Mouse (Mus musculus): ENCODE results near the gene Egln2. TPM values are rescaled to one million over a fixed set of nuclear protein-coding genes. Genes with fewer than 3 reads are reported as not detected.
A peak's percentile ranks its signal among the peaks of the same experiment; 100 is the strongest.

Gene Egln2
- polyA plus RNA-seq, 1 experiment from 2014 or later = 77.7 TPM

- H3K27ac ChIP-seq = no peak overlapping the region
- H3K27me3 ChIP-seq = no peaks in the 10 kb centered on the region
- H3K9ac ChIP-seq = no peak overlapping the region
- peaks cover 97% of the 10 kb centered on the region for H3K36me3 ChIP-seq
- peaks cover 10% of the 10 kb centered on the region for H3K4me1 ChIP-seq
- no peak overlapping the region for H3K4me3 ChIP-seq
- no peak overlapping the region for H3K4me2 ChIP-seq
- no peaks in the 10 kb centered on the region for H3K9me3 ChIP-seq
- 95% methylated on average over 10 of the region's 10 CpGs for WGBS
- ATAC-seq (ENCODE audit: insufficient number of reproducible peaks, insufficient read depth, low FRiP score, low TSS enrichment, low read depth) = no peak
These were observed 22.8 kb upstream of the Egln2 start for GRCm38 (mm10) chr7:27189271-27189931.

- no peak overlapping the region for H3K27ac ChIP-seq
- 94% methylated on average over 5 of the region's 5 CpGs for WGBS
- H3K9ac ChIP-seq = no peak overlapping the region
- no peak overlapping the region for H3K4me2 ChIP-seq
- peaks cover 78% of the 10 kb centered on the region for H3K36me3 ChIP-seq
- H3K4me3 ChIP-seq = no peak overlapping the region
- ATAC-seq (ENCODE audit: insufficient number of reproducible peaks, insufficient read depth, low FRiP score, low TSS enrichment, low read depth) = no peak
- H3K4me1 ChIP-seq = no peaks in the 10 kb centered on the region
- no peaks in the 10 kb centered on the region for H3K27me3 ChIP-seq
- H3K9me3 ChIP-seq = no peaks in the 10 kb centered on the region
These were observed 19.4 kb upstream of the Egln2 start for GRCm38 (mm10) chr7:27185986-27186385.

GRCm38 (mm10) chr7:27184964-27185363 is 18.4 kb upstream of the Egln2 start:
- Histone ChIP-seq H3K4me1 (no peaks in the 10 kb centered on the region; the same call in 1 of the 2 replicates), H3K27ac (no peak overlapping the region), H3K4me3 (no peak overlapping the region), H3K9me3 (no peaks in the 10 kb centered on the region), H3K4me2 (no peak overlapping the region), H3K9ac (no peak overlapping the region), H3K36me3 (peaks cover 68% of the 10 kb centered on the region), H3K27me3 (no peaks in the 10 kb centered on the region)
- WGBS = 70% methylated on average over 3 of the region's 3 CpGs
- no peak for ATAC-seq (ENCODE audit: insufficient number of reproducible peaks, insufficient read depth, low FRiP score, low TSS enrichment, low read depth)

GRCm38 (mm10) chr7:27182498-27182897 is 15.9 kb upstream of the Egln2 start:
- no peak overlapping the region for H3K27ac ChIP-seq
- no peaks in the 10 kb centered on the region for H3K27me3 ChIP-seq
- ATAC-seq (ENCODE audit: insufficient number of reproducible peaks, insufficient read depth, low FRiP score, low TSS enrichment, low read depth) = no peak
- H3K4me1 ChIP-seq = peaks cover 7% of the 10 kb centered on the region; the same call in 1 of the 2 replicates
- no peak overlapping the region for H3K9ac ChIP-seq
- no peak overlapping the region for H3K4me2 ChIP-seq
- peaks cover 44% of the 10 kb centered on the region for H3K36me3 ChIP-seq
- no peak overlapping the region for H3K4me3 ChIP-seq
- no peaks in the 10 kb centered on the region for H3K9me3 ChIP-seq
- WGBS = 75% methylated on average over 1 of the region's 1 CpGs

GRCm38 (mm10) chr7:27180837-27181695 is 14.5 kb upstream of the Egln2 start, which contains the start of the genes Gm21983 and Mia:
TSS of gene Gm21983 (minus strand) at chr7:27181086.
TSS of gene Mia (minus strand) at chr7:27181157.
- WGBS = 61% methylated on average over 14 of the region's 14 CpGs
- peak within 1 kb of the TSS; percentile 61 for H3K4me2 ChIP-seq
- H3K4me1 ChIP-seq = peaks cover 7% of the 10 kb centered on the region; the same call in 1 of the 2 replicates
- ATAC-seq (ENCODE audit: insufficient number of reproducible peaks, insufficient read depth, low FRiP score, low TSS enrichment, low read depth) = no peak
- peaks cover 29% of the 10 kb centered on the region for H3K36me3 ChIP-seq
- no peaks in the 10 kb centered on the region for H3K27me3 ChIP-seq
- peak within 1 kb of the TSS; percentile 70 for H3K4me3 ChIP-seq
- no peaks in the 10 kb centered on the region for H3K9me3 ChIP-seq
- peak within 1 kb of the TSS; percentile 60 for H3K9ac ChIP-seq
- peak within 1 kb of the TSS; percentile 86 for H3K27ac ChIP-seq

- H3K9me3 ChIP-seq = no peaks in the 10 kb centered on the region
- peaks cover 7% of the 10 kb centered on the region; the same call in 1 of the 2 replicates for H3K4me1 ChIP-seq
- H3K9ac ChIP-seq = 0 out of 2 replicates have a peak overlapping the region, but pooled peaks have one; percentile 32
- peaks cover 22% of the 10 kb centered on the region for H3K36me3 ChIP-seq
- peak overlapping the region; percentile 70 for H3K4me3 ChIP-seq
- no peak for ATAC-seq (ENCODE audit: insufficient number of reproducible peaks, insufficient read depth, low FRiP score, low TSS enrichment, low read depth)
- H3K27ac ChIP-seq = 0 out of 2 replicates have a peak overlapping the region, but pooled peaks have one; percentile 93
- WGBS = 79% methylated on average over 5 of the region's 5 CpGs
- no peaks in the 10 kb centered on the region for H3K27me3 ChIP-seq
- peak overlapping the region; percentile 61 for H3K4me2 ChIP-seq
These were observed 13.4 kb upstream of the Egln2 start for GRCm38 (mm10) chr7:27180036-27180435.

GRCm38 (mm10) chr7:27179217-27179918 is 12.8 kb upstream of the Egln2 start:
- H3K4me1 ChIP-seq = peaks cover 7% of the 10 kb centered on the region; the same call in 1 of the 2 replicates
- no peaks in the 10 kb centered on the region for H3K9me3 ChIP-seq
- peak overlapping the region; percentile 61 for H3K4me2 ChIP-seq
- H3K36me3 ChIP-seq = peaks cover 22% of the 10 kb centered on the region
- WGBS = 49% methylated on average over 16 of the region's 16 CpGs
- H3K27me3 ChIP-seq = no peaks in the 10 kb centered on the region
- peak overlapping the region; percentile 93 for H3K27ac ChIP-seq
- no peak for ATAC-seq (ENCODE audit: insufficient number of reproducible peaks, insufficient read depth, low FRiP score, low TSS enrichment, low read depth)
- peak overlapping the region; percentile 55 for H3K9ac ChIP-seq
- H3K4me3 ChIP-seq = peak overlapping the region; percentile 70

- Histone ChIP-seq H3K27ac (peak within 1 kb of the TSS; percentile 93), H3K9me3 (no peaks in the 10 kb centered on the region), H3K4me2 (peak within 1 kb of the TSS; percentile 61), H3K9ac (peak within 1 kb of the TSS; percentile 70), H3K36me3 (peaks cover 25% of the 10 kb centered on the region), H3K4me1 (peaks cover 7% of the 10 kb centered on the region; the same call in 1 of the 2 replicates), H3K27me3 (no peaks in the 10 kb centered on the region), H3K4me3 (peak within 1 kb of the TSS; percentile 70)
- WGBS = under 1% methylated on average over 53 of the region's 53 CpGs
- peak; percentile 99 for ATAC-seq (ENCODE audit: insufficient number of reproducible peaks, insufficient read depth, low FRiP score, low TSS enrichment, low read depth)
These were observed 12.0 kb upstream of the Egln2 start, which contains the start of gene Rab4b for GRCm38 (mm10) chr7:27178324-27179216. TSS of gene Rab4b (minus strand) at chr7:27178896.

GRCm38 (mm10) chr7:27177942-27178323 is 11.3 kb upstream of the Egln2 start:
- Histone ChIP-seq H3K27me3 (no peaks in the 10 kb centered on the region), H3K9me3 (no peaks in the 10 kb centered on the region), H3K9ac (peak overlapping the region; percentile 70), H3K4me2 (peak overlapping the region; percentile 61), H3K36me3 (peaks cover 25% of the 10 kb centered on the region), H3K4me1 (peaks cover 7% of the 10 kb centered on the region; the same call in 1 of the 2 replicates), H3K4me3 (peak overlapping the region; percentile 70), H3K27ac (peak overlapping the region; percentile 93)
- 24% methylated on average over 4 of the region's 4 CpGs for WGBS
- no peak for ATAC-seq (ENCODE audit: insufficient number of reproducible peaks, insufficient read depth, low FRiP score, low TSS enrichment, low read depth)

- Histone ChIP-seq H3K4me2 (no peak overlapping the region), H3K27me3 (no peaks in the 10 kb centered on the region), H3K9me3 (no peaks in the 10 kb centered on the region), H3K36me3 (peaks cover 49% of the 10 kb centered on the region), H3K4me1 (peaks cover 7% of the 10 kb centered on the region; the same call in 1 of the 2 replicates), H3K9ac (0 out of 2 replicates have a peak overlapping the region, but pooled peaks have one; percentile 44), H3K4me3 (no peak overlapping the region), H3K27ac (no peak overlapping the region)
- 94% methylated on average over 7 of the region's 7 CpGs for WGBS
- ATAC-seq (ENCODE audit: insufficient number of reproducible peaks, insufficient read depth, low FRiP score, low TSS enrichment, low read depth) = no peak
These were observed 8.3 kb upstream of the Egln2 start for GRCm38 (mm10) chr7:27174896-27175295.
